Mouse (Mus musculus): Measurements from ENCODE around the gene Dnaja3. TPM values are rescaled to one million over a fixed set of nuclear protein-coding genes. Genes with fewer than 3 reads are reported as not detected.
A peak's percentile ranks its signal among the peaks of the same experiment; 100 is the strongest.

The Dnaja3 gene
- total RNA-seq, 2 experiments from 2014 or later: 106 to 107 TPM

GRCm38 (mm10) chr16:4640267-4641005, 647 bp downstream of the Dnaja3 start:
- intact Hi-C loops (cut with DNase I): no loop called here
- peak; percentile 46 to 58 for DNase-seq

- peak; percentile 55 to 56 for DNase-seq
- intact Hi-C loops (cut with DNase I): no loop called here
These were observed 1.5 kb downstream of the Dnaja3 start for GRCm38 (mm10) chr16:4641119-4641838.

- intact Hi-C loops (cut with DNase I): no loop called here
- peak; percentile 84 to 85 for DNase-seq
These were observed 2.4 kb downstream of the Dnaja3 start for GRCm38 (mm10) chr16:4642190-4642589.

GRCm38 (mm10) chr16:4642937-4643336, 3.1 kb downstream of the Dnaja3 start:
- intact Hi-C loops (cut with DNase I): no loop called here
- no peak for DNase-seq

DNA sequence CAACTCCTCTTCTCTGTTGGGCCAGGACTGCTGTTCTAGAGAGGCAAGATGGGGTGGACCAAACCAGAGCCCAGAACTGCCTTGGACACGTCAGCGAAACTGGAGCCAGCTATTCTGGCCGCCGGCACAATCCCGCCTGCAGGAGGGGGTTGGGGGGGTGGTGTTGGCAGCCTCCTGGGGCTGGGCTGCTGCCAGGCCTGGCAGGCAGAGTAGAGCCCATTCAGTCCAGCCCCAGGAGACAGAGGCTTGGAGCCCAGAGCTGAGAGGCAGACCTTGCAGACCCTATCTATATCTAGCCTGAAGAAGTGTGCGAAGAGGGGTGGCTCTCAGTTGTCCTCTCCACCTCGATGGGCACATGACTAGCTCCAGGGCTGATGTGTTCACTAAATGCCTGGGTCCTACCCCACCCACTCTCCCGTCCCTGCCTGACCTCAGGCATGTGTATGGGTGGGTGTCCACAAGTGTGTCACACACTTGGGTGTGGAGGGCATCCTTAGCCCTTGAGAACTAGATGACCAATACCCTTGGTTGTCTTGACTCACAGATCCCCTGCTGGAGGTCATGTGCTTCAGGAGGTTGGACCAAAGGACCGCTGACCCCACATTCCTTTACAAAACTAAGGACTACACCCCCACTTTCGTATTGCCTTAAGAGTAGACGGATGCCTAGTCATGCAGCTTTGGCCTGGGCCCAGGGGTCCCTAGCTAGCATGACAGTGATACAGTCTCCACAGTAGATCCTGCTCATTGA, 4.1 kb downstream of the Dnaja3 start:
- intact Hi-C loops (cut with DNase I): no loop called here
- DNase-seq: peak; percentile 92 to 93

GRCm38 (mm10) chr16:4645867-4646266, 6.1 kb downstream of the Dnaja3 start:
- intact Hi-C loops (cut with DNase I): no loop called here
- DNase-seq: no peak

DNA sequence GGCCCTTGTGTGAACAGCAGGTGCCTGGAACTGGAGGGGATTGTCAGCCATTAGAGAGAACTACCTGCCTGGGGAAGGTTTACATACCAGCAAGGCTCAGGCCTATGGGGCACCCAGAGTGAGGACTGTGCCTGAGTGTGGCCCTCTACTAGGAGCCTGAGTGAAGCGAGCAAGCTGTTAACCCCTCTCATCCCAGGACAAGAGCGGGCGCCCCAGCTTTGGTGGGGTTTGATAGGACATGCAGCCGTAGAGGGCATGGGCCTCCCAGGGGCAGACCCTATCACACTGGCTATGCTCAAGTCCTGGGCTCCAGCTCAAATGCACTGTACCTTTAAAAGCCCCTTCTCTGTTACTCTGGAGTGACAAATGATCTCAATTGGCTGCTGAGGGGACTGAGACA, 7.0 kb downstream of the Dnaja3 start:
- DNase-seq: no peak

GRCm38 (mm10) chr16:4647651-4648141, 7.9 kb downstream of the Dnaja3 start:
- intact Hi-C loops (cut with DNase I): no loop called here

More for the DNA sequence above, 7.0 kb downstream of the Dnaja3 start:
- intact Hi-C loops (cut with DNase I): no loop called here

GRCm38 (mm10) chr16:4648416-4649023, 8.7 kb downstream of the Dnaja3 start:
- DNase-seq: no peak

More at GRCm38 (mm10) chr16:4647651-4648141, 7.9 kb downstream of the Dnaja3 start:
- peak; percentile 71 to 72 for DNase-seq

DNA sequence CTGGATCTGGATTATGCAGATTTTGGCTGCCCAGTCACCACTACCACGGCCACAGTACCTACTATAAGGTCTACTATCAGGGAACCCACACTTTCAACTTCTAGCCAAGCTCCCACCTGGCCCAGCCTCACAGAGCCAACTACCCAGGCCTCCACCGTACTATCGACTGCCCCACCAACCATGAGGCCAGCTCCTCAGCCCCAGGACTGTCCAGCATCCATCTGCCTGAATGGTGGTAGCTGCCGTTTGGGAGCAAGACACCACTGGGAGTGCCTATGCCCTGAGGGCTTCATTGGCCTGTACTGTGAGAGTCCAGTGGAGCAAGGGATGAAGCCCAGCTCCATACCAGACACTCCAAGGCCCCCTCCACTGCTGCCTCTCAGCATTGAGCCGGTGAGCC, 9.4 kb downstream of the Dnaja3 start:
- DNase-seq: no peak
- intact Hi-C loops (cut with DNase I): no loop called here

More at GRCm38 (mm10) chr16:4648416-4649023, 8.7 kb downstream of the Dnaja3 start:
- intact Hi-C loops (cut with DNase I): no loop called here

- DNase-seq: no peak
- intact Hi-C loops (cut with DNase I): no loop called here
These were observed 9.9 kb downstream of the Dnaja3 start for GRCm38 (mm10) chr16:4649692-4650091.

DNA sequence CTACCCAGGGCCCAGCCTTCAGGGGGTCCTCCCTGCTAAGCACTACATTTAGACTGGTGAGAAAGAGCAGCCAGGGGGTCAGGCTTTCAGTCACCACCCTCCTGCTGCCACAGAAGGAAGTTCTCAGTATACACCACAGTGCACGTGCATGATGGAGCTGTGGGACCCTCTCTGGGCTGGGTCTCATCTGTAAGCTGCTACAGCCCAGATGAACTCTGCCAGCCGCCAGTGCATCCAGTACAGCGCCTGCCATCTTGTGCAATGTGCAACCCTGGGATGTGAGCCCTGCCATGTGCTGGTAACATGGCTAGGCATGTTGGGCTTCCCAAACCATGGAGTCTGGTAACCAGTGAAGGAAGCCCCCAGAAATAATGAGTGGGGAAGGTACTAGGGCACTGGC, 10.4 kb downstream of the Dnaja3 start:
- intact Hi-C loops (cut with DNase I): no loop called here
- no peak for DNase-seq

DNA sequence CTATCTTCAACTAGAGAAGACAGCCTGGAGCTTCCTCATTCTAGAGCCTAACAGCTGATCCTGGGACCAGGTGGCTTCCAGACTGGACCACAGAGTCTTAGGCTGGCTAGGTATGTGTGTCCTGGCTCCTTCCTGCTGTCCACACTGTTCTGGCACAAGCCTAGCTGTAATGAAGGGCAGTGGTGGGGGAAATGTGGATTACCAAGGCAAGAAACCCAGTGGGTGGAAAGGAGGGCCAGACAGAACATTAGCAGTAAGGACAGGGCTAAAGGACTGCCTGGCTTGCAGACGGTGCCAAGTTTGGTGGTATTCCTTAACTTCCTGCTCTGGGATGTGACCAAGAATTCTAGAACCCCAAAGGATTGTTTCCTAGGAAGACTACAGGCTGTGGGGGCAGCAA, 11.3 kb downstream of the Dnaja3 start:
- no peak for DNase-seq

DNA sequence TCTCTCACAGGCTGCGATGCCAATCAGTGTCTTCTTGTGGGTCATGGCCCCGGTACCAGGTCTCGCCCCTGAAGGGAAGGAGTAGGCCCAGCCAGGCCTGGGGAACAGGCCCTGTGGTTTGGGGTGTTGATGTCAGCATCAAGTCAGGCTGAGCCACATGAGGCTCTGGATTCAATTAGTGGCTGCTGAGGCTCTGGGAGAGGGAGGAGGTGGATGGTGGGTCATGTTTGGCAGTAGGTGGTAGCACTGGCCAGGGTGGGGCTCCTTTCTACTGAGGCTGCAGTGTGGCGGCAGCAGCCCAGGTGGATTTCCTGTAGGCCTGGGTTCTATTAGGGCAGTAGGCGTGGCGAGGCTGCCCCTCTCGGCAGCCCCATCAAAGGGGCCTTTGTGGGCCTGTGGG, 11.8 kb downstream of the Dnaja3 start:
- DNase-seq: no peak
- intact Hi-C loops (cut with DNase I): no loop called here

More for the DNA sequence above, 11.3 kb downstream of the Dnaja3 start:
- intact Hi-C loops (cut with DNase I): no loop called here

DNA sequence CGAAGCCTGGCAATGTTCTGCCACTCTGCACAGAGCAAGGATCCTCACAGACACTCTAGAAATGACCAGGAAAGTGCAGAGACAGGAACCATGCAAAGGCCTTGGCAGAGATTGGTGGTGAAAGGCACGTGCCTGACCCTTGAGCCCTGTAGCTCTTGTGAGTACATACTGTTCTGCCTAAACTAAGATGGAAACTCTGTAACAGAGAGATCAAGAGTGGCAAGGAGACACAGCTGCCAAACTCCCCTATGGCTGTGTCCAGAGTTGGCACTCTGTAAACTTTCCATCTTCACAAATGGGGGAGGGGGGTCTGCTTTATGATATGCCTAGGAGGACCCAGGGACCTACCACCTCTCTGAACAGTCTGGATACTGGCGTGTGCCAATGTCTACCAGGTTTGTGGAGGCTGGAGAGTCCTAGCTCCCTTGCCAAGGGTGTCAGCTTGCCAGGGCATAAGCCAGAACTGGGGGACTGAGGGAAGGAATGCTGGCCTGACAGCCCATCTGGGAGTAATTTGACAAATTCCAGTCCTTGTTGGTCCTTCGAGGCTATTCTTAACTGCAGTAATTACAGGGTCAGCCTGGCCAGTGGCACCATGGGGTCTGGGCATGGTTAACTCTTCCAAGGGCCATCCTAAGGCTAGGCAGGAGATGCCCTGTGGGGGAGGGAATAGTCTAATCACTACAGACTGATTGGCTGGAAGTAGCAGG, 13.1 kb downstream of the Dnaja3 start:
- DNase-seq: peak in 1 of 2 experiments; percentile 39
- intact Hi-C loops (cut with DNase I): no loop called here

GRCm38 (mm10) chr16:4654706-4655105, 14.9 kb downstream of the Dnaja3 start:
- peak; percentile 53 to 56 for DNase-seq

GRCm38 (mm10) chr16:4655251-4655734, 15.5 kb downstream of the Dnaja3 start:
- peak; percentile 63 to 66 for DNase-seq
- intact Hi-C loops (cut with DNase I): no loop called here

More at GRCm38 (mm10) chr16:4654706-4655105, 14.9 kb downstream of the Dnaja3 start:
- intact Hi-C loops (cut with DNase I): no loop called here

- intact Hi-C loops (cut with DNase I): no loop called here
- DNase-seq: peak; percentile 52 to 63
These were observed 16.2 kb downstream of the Dnaja3 start for GRCm38 (mm10) chr16:4655764-4656570.

DNA sequence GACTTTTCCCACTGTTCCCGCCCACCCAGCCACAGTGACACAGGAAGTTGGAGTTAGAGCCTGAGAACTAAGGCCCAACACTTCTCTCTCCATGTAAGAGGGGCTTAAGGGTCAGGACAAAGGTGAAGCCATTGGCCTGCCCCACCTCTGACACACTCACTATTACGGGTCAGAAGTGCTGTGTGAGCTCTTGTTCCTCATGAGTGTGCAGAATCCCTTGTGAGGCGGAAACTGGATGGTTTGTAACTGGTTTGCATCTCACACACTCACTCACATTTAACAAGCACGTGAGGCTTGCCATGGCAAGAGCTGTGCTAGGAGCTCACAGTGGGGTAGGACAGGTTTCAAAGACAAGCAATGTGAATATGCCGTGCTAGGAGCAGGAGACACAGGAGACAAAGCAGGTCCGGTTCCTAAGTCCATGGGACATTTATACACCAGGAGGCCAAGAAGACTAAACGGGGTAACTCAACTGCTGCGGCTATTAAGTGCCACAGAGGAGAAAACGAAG, 16.8 kb downstream of the Dnaja3 start:
- DNase-seq: no peak
- intact Hi-C loops (cut with DNase I): no loop called here
